Mouse (Mus musculus) gastrocnemius, adult 8-10 months (tissue): Measurements from ENCODE around the gene Akt1. TPM values are rescaled to one million over a fixed set of nuclear protein-coding genes. Genes with fewer than 3 reads are reported as not detected.

Experiments used
- DNase-seq, 2 experiments: peaks; one replicate each; pipeline ENCODE4 v3.0.0; 2022; ENCODE audit warnings: low spot score in 2 of 2
- total RNA-seq, 4 experiments: library from RNA; stranded (reverse); gene quantifications; 2 replicates each; pipeline ENCODE4 v1.2.4; 2022

Gene Akt1
- total RNA-seq, 4 experiments from 2014 or later, result 41.6 to 42.5 (median 42.0) TPM

GRCm38 (mm10) chr12:112663716-112664115 is 11.0 kb downstream of the Akt1 start:
- no peak for DNase-seq

- no peak for DNase-seq
Measured at GRCm38 (mm10) chr12:112663303-112663702, 11.4 kb downstream of the Akt1 start.

GRCm38 (mm10) chr12:112661851-112662250 is 12.8 kb downstream of the Akt1 start:
- no peak for DNase-seq

- no peak for DNase-seq
Measured at GRCm38 (mm10) chr12:112661327-112661605, 13.4 kb downstream of the Akt1 start.

GRCm38 (mm10) chr12:112660576-112661326 is 13.9 kb downstream of the Akt1 start:
- no peak for DNase-seq

- DNase-seq, result peak; percentile 40 to 56
Measured at GRCm38 (mm10) chr12:112659109-112659508, 15.6 kb downstream of the Akt1 start.

GRCm38 (mm10) chr12:112658619-112659018 is 16.1 kb downstream of the Akt1 start:
- no peak for DNase-seq

- no peak for DNase-seq
Measured at GRCm38 (mm10) chr12:112654076-112654475, 20.6 kb downstream of the Akt1 start.

- peak; percentile 81 for DNase-seq
Measured at GRCm38 (mm10) chr12:112653157-112653824, 21.4 kb downstream of the Akt1 start.

GRCm38 (mm10) chr12:112651778-112652439 is 22.8 kb downstream of the Akt1 start:
- DNase-seq, result no peak

GRCm38 (mm10) chr12:112648081-112648480 is 26.6 kb downstream of the Akt1 start:
- no peak for DNase-seq

GRCm38 (mm10) chr12:112646139-112646538 is 28.5 kb downstream of the Akt1 start:
- no peak for DNase-seq

GRCm38 (mm10) chr12:112644855-112645506 is 29.7 kb downstream of the Akt1 start:
- no peak for DNase-seq

- peak; percentile 96 to 99 for DNase-seq
Measured at GRCm38 (mm10) chr12:112644180-112644854, 30.4 kb downstream of the Akt1 start, which contains the start of gene Siva1. Gene Siva1, plus strand, starts transcription at chr12:112644679.

GRCm38 (mm10) chr12:112643126-112643525 is 31.6 kb downstream of the Akt1 start:
- DNase-seq, result no peak

GRCm38 (mm10) chr12:112639526-112639925 is 35.2 kb downstream of the Akt1 start:
- DNase-seq, result no peak

GRCm38 (mm10) chr12:112633686-112634085 is 41.0 kb downstream of the Akt1 start:
- DNase-seq, result no peak

- DNase-seq, result no peak
Measured at GRCm38 (mm10) chr12:112632907-112633306, 41.8 kb downstream of the Akt1 start.

- DNase-seq, result no peak
Measured at GRCm38 (mm10) chr12:112632084-112632777, 42.5 kb downstream of the Akt1 start.

- no peak for DNase-seq
Measured at GRCm38 (mm10) chr12:112631472-112631871, 43.2 kb downstream of the Akt1 start.

GRCm38 (mm10) chr12:112630796-112631195 is 43.9 kb downstream of the Akt1 start:
- DNase-seq, result no peak
